Mouse (Mus musculus) heart, embryonic 14.5 days (tissue): ENCODE measurements around the gene Gm6358. TPM values are rescaled to one million over a fixed set of nuclear protein-coding genes. Genes with fewer than 3 reads are reported as not detected.
"Not testable (repeated sequence)": the region's sequence is repeated elsewhere in the genome, so short reads cannot be mapped to it uniquely, and the experiment has no call there.

ENCODE experiments used
- ATAC-seq: fragments of 200-750 bp; cut with Nextera tagmentation; 2 replicates; pipeline ENCODE4 v1.8.0; 2017; ENCODE audit warnings: low read depth, moderate TSS enrichment; ENCODE audit not compliant: insufficient number of reproducible peaks, insufficient read depth, low FRiP score
- H3K27ac ChIP-seq, 2 experiments: fragments of 200-500 bp in 1 of 2; fragments of 300-500 bp in 1 of 2; sonication (generic) in 1 of 2; replicated peaks in 1 of 2; 2 replicates each; pipeline ENCODE4 v1.5.1; 2012 to 2014; ENCODE audit warnings: low read depth in 2 of 2, low read length in 2 of 2, control low read depth in 1 of 2, mild to moderate bottlenecking in 1 of 2, mixed read lengths in 1 of 2; ENCODE audit not compliant: control insufficient read depth in 1 of 2, insufficient read depth in 1 of 2
- H3K27me3 ChIP-seq: fragments of 300-500 bp; sonication (generic); 2 replicates; pipeline ENCODE4 v1.6.1; 2014; ENCODE audit warnings: mild to moderate bottlenecking, low read length, control low read depth; ENCODE audit not compliant: control insufficient read depth, insufficient read depth
- H3K36me3 ChIP-seq: fragments of 300-500 bp; sonication (generic); 2 replicates; pipeline ENCODE4 v1.6.1; 2014; ENCODE audit warnings: mild to moderate bottlenecking, control low read depth, low read length, mixed read lengths; ENCODE audit not compliant: control insufficient read depth, insufficient read depth
- H3K4me1 ChIP-seq, 2 experiments: fragments of 200-500 bp in 1 of 2; fragments of 300-500 bp in 1 of 2; sonication (generic) in 1 of 2; 2 replicates each; pipeline ENCODE4 v1.6.1; 2012 to 2014; ENCODE audit warnings: low read length in 2 of 2, control low read depth in 1 of 2, mixed read lengths in 1 of 2; ENCODE audit not compliant: control insufficient read depth in 2 of 2, insufficient read depth in 2 of 2
- H3K4me2 ChIP-seq: fragments of 300-500 bp; sonication (generic); 2 replicates; pipeline ENCODE4 v1.6.1; 2014; ENCODE audit warnings: mild to moderate bottlenecking, low read length
- H3K4me3 ChIP-seq, 2 experiments: fragments of 200-500 bp in 1 of 2; fragments of 300-500 bp in 1 of 2; sonication (generic) in 1 of 2; 2 replicates each; pipeline ENCODE4 v1.5.1; 2012 to 2014; ENCODE audit warnings: low read length in 2 of 2, mild to moderate bottlenecking in 2 of 2, control low read depth in 1 of 2, low read depth in 1 of 2, moderate library complexity in 1 of 2; ENCODE audit not compliant: control insufficient read depth in 1 of 2, insufficient read depth in 1 of 2
- H3K9ac ChIP-seq: fragments of 300-500 bp; sonication (generic); 2 replicates; pipeline ENCODE4 v1.6.1; 2014; ENCODE audit warnings: mild to moderate bottlenecking, low read length
- H3K9me3 ChIP-seq: fragments of 300-500 bp; sonication (generic); 2 replicates; pipeline ENCODE4 v1.6.1; 2016; ENCODE audit warnings: low read length, control low read depth; ENCODE audit not compliant: control insufficient read depth
- WGBS: fragments of 180-500 bp; shearing (Covaris S2); extraction: QIAGEN DNeasy Blood & Tissue Kit; methylation state at CpG from one replicate; pipeline ENCODE4 v1.1.7; 2014; 5-methylcytosine and 5-hydroxymethylcytosine counted together
- polyA plus RNA-seq: library from polyadenylated mRNA; unstranded; fragments of >200 nt; fragmentation: Nextera tagmentation; extraction: Ambion mirVana; gene quantifications from 2 replicates; pipeline ENCODE4 v1.2.1, GENCODE M21; 2014

Gm6358 gene
- not detected in 2 replicates for polyA plus RNA-seq

- Histone ChIP-seq H3K9me3 (0 out of 2 replicates have a peak, but pooled peaks cover 2% of the 10 kb centered on the region), H3K9ac (no peak within 1 kb of the TSS), H3K27me3 (no peaks in the 10 kb centered on the region), H3K27ac (no peak within 1 kb of the TSS), H3K4me2 (no peak within 1 kb of the TSS), H3K4me3 (no peak within 1 kb of the TSS), H3K4me1 (no peaks in the 10 kb centered on the region), H3K36me3 (no peaks in the 10 kb centered on the region)
- 88% methylated on average over 1 of the region's 1 CpGs for WGBS
- no peak for ATAC-seq
Measured at GRCm38 (mm10) chr16:89140551-89140950, at the start of gene Gm6358. TSS of gene Gm6358 (plus strand) at chr16:89140851.

GRCm38 (mm10) chr16:89150786-89151185 is 10.1 kb downstream of the Gm6358 start, which contains the start of gene Gm10061:
TSS of gene Gm10061 (plus strand) at chr16:89151086.
- H3K36me3 ChIP-seq: no peaks in the 10 kb centered on the region
- H3K27ac ChIP-seq: no peak within 1 kb of the TSS
- H3K9ac ChIP-seq: no peak within 1 kb of the TSS
- no peak for ATAC-seq
- no peak within 1 kb of the TSS for H3K4me2 ChIP-seq
- no peak within 1 kb of the TSS for H3K4me3 ChIP-seq
- H3K4me1 ChIP-seq: no peaks in the 10 kb centered on the region
- no peaks in the 10 kb centered on the region for H3K27me3 ChIP-seq
- 84% methylated on average over 1 of the region's 1 CpGs for WGBS
- H3K9me3 ChIP-seq: peaks cover 3% of the 10 kb centered on the region; the same call in 1 of the 2 replicates

DNA sequence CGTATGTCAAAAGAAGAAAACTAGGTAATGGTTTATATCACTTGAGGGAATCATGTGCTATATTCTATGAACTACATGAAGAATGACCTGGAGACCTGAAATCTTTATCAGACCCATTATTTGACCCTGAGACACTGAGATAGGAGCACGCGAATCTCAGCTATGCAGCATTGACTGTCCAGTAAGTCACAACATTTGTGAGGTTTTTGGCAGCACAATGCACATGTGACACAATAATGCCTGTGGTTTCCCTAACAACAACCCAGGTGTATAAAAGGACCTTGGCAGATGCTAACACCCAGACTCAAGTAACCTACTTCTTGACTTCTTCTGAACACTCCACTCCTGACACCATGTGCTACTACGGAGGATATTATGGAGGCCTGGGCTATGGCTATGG is 17.0 kb downstream of the Gm6358 start, which contains the start of gene Gm9789:
Gene Gm9789, plus strand, starts transcription at position 301 of the 400 bp plus-strand sequence.
- Histone ChIP-seq H3K36me3 (no peaks in the 10 kb centered on the region), H3K4me1 (no peaks in the 10 kb centered on the region), H3K27ac (no peak within 1 kb of the TSS), H3K4me3 (no peak within 1 kb of the TSS), H3K9me3 (no peaks in the 10 kb centered on the region), H3K27me3 (no peaks in the 10 kb centered on the region), H3K4me2 (no peak within 1 kb of the TSS), H3K9ac (no peak within 1 kb of the TSS)
- ATAC-seq: no peak
- WGBS: 77% methylated on average over 4 of the region's 4 CpGs

GRCm38 (mm10) chr16:89169190-89169589 is 28.5 kb downstream of the Gm6358 start, which contains the start of gene Gm7735:
TSS of gene Gm7735 (plus strand) at chr16:89169490.
- H3K9me3 ChIP-seq, H3K4me1 ChIP-seq, H3K27me3 ChIP-seq, H3K36me3 ChIP-seq, H3K9ac ChIP-seq, ATAC-seq, H3K4me3 ChIP-seq, H3K4me2 ChIP-seq, H3K27ac ChIP-seq: not testable (repeated sequence)

DNA sequence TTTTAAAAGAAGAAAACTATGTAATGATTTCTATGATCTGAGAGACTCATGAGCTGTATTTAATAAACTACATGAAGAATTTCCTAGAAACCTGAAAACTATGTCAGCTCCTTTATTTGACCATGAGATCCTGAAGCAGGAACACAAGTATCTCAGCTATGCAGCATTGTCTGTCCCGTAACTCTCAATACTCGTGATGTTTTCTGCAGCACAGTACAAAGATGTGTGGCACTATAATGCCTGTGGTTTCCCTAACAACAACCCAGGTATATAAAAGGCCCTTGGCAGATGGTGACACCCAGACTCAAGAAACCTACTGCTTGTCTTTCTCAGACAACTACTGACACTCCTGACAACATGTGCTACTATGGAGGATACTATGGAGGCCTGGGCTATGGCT is 33.8 kb downstream of the Gm6358 start, which contains the start of gene 1110057P08Rik:
Gene 1110057P08Rik, plus strand, starts transcription at position 301 of the 400 bp plus-strand sequence.
- H3K4me3 ChIP-seq: no peak within 1 kb of the TSS
- H3K36me3 ChIP-seq: no peaks in the 10 kb centered on the region
- 55% methylated on average over 2 of the region's 2 CpGs for WGBS
- H3K27ac ChIP-seq: no peak within 1 kb of the TSS
- H3K4me1 ChIP-seq: no peaks in the 10 kb centered on the region
- H3K9me3 ChIP-seq: no peaks in the 10 kb centered on the region
- no peak within 1 kb of the TSS for H3K9ac ChIP-seq
- no peak within 1 kb of the TSS for H3K4me2 ChIP-seq
- no peak for ATAC-seq
- H3K27me3 ChIP-seq: no peaks in the 10 kb centered on the region

DNA sequence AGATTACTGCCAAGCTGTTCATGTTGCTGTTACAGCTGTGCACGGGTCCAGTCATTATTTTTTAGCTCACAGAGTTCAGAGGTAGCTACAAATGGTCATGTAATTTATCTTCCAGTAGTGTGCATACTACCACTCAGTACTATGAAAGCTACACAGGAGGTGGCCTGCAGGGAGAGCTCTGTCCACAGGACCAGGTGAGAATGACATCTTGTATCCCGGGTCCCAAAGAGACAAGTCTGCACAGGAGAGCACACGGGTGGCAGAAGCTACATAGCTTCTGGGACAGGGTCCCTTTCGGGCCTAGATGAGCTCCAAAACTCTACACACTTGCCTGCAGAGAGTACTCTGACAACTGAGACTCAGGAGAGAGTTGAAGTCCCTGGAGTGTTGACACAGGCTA is 48.0 kb downstream of the Gm6358 start:
- no peaks in the 10 kb centered on the region for H3K9me3 ChIP-seq
- H3K4me2 ChIP-seq: no peak overlapping the region
- H3K27me3 ChIP-seq: no peaks in the 10 kb centered on the region
- no peaks in the 10 kb centered on the region for H3K4me1 ChIP-seq
- ATAC-seq: no peak
- H3K27ac ChIP-seq: no peak overlapping the region
- H3K4me3 ChIP-seq: no peak overlapping the region
- no peak overlapping the region for H3K9ac ChIP-seq
- H3K36me3 ChIP-seq: no peaks in the 10 kb centered on the region
- 65% methylated on average over 4 of the region's 4 CpGs for WGBS

Other genes starting within 250 kb of the Gm6358 start
- gene Krtap19-5, start 244.4 kb upstream of the Gm6358 start, polyA plus RNA-seq: not detected in 2 replicates
- not detected in 2 replicates for gene Krtap19-9b, start 208.6 kb upstream of the Gm6358 start, polyA plus RNA-seq
- gene Krtap16-3, start 178.0 kb upstream of the Gm6358 start, polyA plus RNA-seq: not detected in 2 replicates
- not detected in 2 replicates for gene Krtap22-2, start 130.1 kb upstream of the Gm6358 start, polyA plus RNA-seq
- gene Gm10229, start 125.6 kb upstream of the Gm6358 start, polyA plus RNA-seq: not detected in 2 replicates
- not detected in 2 replicates for gene Krtap6-1, start 109.2 kb upstream of the Gm6358 start, polyA plus RNA-seq
- gene Gm10228, start 99.4 kb upstream of the Gm6358 start, polyA plus RNA-seq: not detected in 2 replicates
- not detected in 2 replicates for gene Krtap6-5, start 93.0 kb upstream of the Gm6358 start, polyA plus RNA-seq
- gene 1110025L11Rik, start 76.8 kb upstream of the Gm6358 start, polyA plus RNA-seq: not detected in 2 replicates
- not detected in 2 replicates for gene Krtap6-3, start 56.8 kb upstream of the Gm6358 start, polyA plus RNA-seq
- not detected in 2 replicates for gene Gm10061, start 10.2 kb downstream of the Gm6358 start, polyA plus RNA-seq
- gene Gm9789, start 17.1 kb downstream of the Gm6358 start, polyA plus RNA-seq: not detected in 2 replicates
- not detected in 2 replicates for gene Gm7735, start 28.6 kb downstream of the Gm6358 start, polyA plus RNA-seq
- not detected in 2 replicates for gene 1110057P08Rik, start 33.9 kb downstream of the Gm6358 start, polyA plus RNA-seq
- gene Krtap20-2, start 65.0 kb downstream of the Gm6358 start, polyA plus RNA-seq: not detected in 2 replicates